Mouse (Mus musculus) liver, embryonic 14.5 days (tissue): ENCODE results near the gene Cnot6. TPM values are rescaled to one million over a fixed set of nuclear protein-coding genes. Genes with fewer than 3 reads are reported as not detected.

Experiments
- ATAC-seq: fragments of 200-750 bp; cut with Nextera tagmentation; 2 replicates; pipeline ENCODE4 v1.8.0; 2017; ENCODE audit warnings: moderate number of reproducible peaks, mild to moderate bottlenecking, moderate library complexity; ENCODE audit not compliant: insufficient read depth
- DNase-seq, 3 experiments: peaks; one replicate each; pipeline ENCODE4 v3.0.0-alpha.2; 2012 to 2013; ENCODE audit warnings: low read depth in 3 of 3, low spot score in 3 of 3
- H3K27ac ChIP-seq: fragments of 300-500 bp; sonication (generic); 2 replicates; pipeline ENCODE4 v1.5.1; 2014; ENCODE audit warnings: moderate library complexity, mild to moderate bottlenecking, control low read depth, inconsistent platforms
- H3K27me3 ChIP-seq: fragments of 300-500 bp; sonication (generic); 2 replicates; pipeline ENCODE4 v1.6.1; 2014; ENCODE audit warnings: mild to moderate bottlenecking, low read length, moderate library complexity; ENCODE audit not compliant: control insufficient read depth, insufficient read depth
- H3K36me3 ChIP-seq: fragments of 300-500 bp; sonication (generic); replicated peaks from 2 replicates; pipeline ENCODE4 v1.6.1; 2014; ENCODE audit warnings: low read depth; ENCODE audit not compliant: control insufficient read depth, insufficient read depth
- H3K4me1 ChIP-seq, 2 experiments: fragments of 200-500 bp in 1 of 2; fragments of 300-500 bp in 1 of 2; sonication (generic) in 1 of 2; replicated peaks; 2 replicates each; pipeline ENCODE4 v1.6.1; 2012 to 2014; ENCODE audit warnings: antibody characterized with exemption in 1 of 2, inconsistent platforms in 1 of 2, low read length in 1 of 2; ENCODE audit not compliant: control insufficient read depth in 2 of 2, insufficient read depth in 2 of 2
- H3K4me2 ChIP-seq: fragments of 300-500 bp; sonication (generic); 2 replicates; pipeline ENCODE4 v1.6.1; 2014; ENCODE audit warnings: low read depth, mild to moderate bottlenecking, control low read depth, moderate library complexity
- H3K4me3 ChIP-seq, 2 experiments: fragments of 200-500 bp in 1 of 2; fragments of 300-500 bp in 1 of 2; sonication (generic) in 1 of 2; 2 replicates each; pipeline ENCODE4 v1.5.1; 2012 to 2014; ENCODE audit warnings: low read depth in 2 of 2, low read length in 2 of 2, mild to moderate bottlenecking in 2 of 2, control low read depth in 1 of 2, inconsistent platforms in 1 of 2, moderate library complexity in 1 of 2; ENCODE audit not compliant: insufficient read depth in 1 of 2
- H3K9ac ChIP-seq: fragments of 300-500 bp; sonication (generic); replicated peaks from 2 replicates; pipeline ENCODE4 v1.6.1; 2014; ENCODE audit warnings: mild to moderate bottlenecking, control low read depth, moderate library complexity
- H3K9me3 ChIP-seq: fragments of 300-500 bp; sonication (generic); 2 replicates; pipeline ENCODE4 v1.6.1; 2016; ENCODE audit warnings: low read length, mixed read lengths; ENCODE audit not compliant: control insufficient read depth
- CTCF ChIP-seq: IDR thresholded peaks from 2 replicates; pipeline ENCODE4 v1.5.1; 2016; ENCODE audit warnings: antibody characterized with exemption, low read depth, control low read depth
- EP300 ChIP-seq: IDR thresholded peaks from 2 replicates; pipeline ENCODE4 v1.6.1; 2016; ENCODE audit warnings: antibody characterized with exemption, low read depth
- WGBS: fragments of 180-500 bp; shearing (Covaris S2); extraction: QIAGEN DNeasy Blood & Tissue Kit; methylation state at CpG from one replicate; pipeline ENCODE4 v1.1.7; 2014; ENCODE audit not compliant: insufficient replicate concordance; 5-methylcytosine and 5-hydroxymethylcytosine counted together
- polyA plus RNA-seq, 2 experiments: library from polyadenylated mRNA; depleted of rRNA in 1 of 2; stranded (reverse) in 1 of 2; unstranded in 1 of 2; fragments of >200 nt; fragmentation: Nextera tagmentation in 1 of 2; extraction: Ambion mirVana in 1 of 2; gene quantifications; 2 replicates each; pipeline versions ENCODE4 v1.2.1 to v1.2.3; 2012 to 2014

Cnot6 gene
- polyA plus RNA-seq, 2 experiments, result 18.1 to 21.0 TPM

GRCm38 (mm10) chr11:49631154-49631553, 81.4 kb downstream of the Cnot6 start:
- H3K9ac ChIP-seq, result no peak overlapping the region
- no peaks in the 10 kb centered on the region for H3K36me3 ChIP-seq
- no peak overlapping the region for H3K4me3 ChIP-seq
- TF ChIP-seq CTCF, result peak; percentile 67
- no peak for TF ChIP-seq EP300
- 17% methylated on average over 3 of the region's 3 CpGs for WGBS
- H3K4me2 ChIP-seq, result no peak overlapping the region
- no peaks in the 10 kb centered on the region for H3K9me3 ChIP-seq
- DNase-seq (no peak), ATAC-seq (no peak)
- H3K4me1 ChIP-seq, result no peaks in the 10 kb centered on the region
- H3K27me3 ChIP-seq, result no peaks in the 10 kb centered on the region; the same call in 1 of the 2 replicates
- H3K27ac ChIP-seq, result no peak overlapping the region

- H3K36me3 ChIP-seq, result no peaks in the 10 kb centered on the region
- H3K27ac ChIP-seq, result no peak overlapping the region
- no peak overlapping the region for H3K4me3 ChIP-seq
- DNase-seq (no peak), ATAC-seq (no peak)
- H3K4me2 ChIP-seq, result no peak overlapping the region
- H3K27me3 ChIP-seq, result no peaks in the 10 kb centered on the region
- no peaks in the 10 kb centered on the region for H3K4me1 ChIP-seq
- WGBS, result 66% methylated on average over 8 of the region's 8 CpGs
- H3K9me3 ChIP-seq, result no peaks in the 10 kb centered on the region
- TF ChIP-seq EP300, result no peak
- TF ChIP-seq CTCF, result no peak
- H3K9ac ChIP-seq, result no peak overlapping the region
Measured at GRCm38 (mm10) chr11:49626748-49627147, 85.8 kb downstream of the Cnot6 start.

- WGBS, result 62% methylated on average over 15 of the region's 15 CpGs
- no peak overlapping the region for H3K4me2 ChIP-seq
- no peaks in the 10 kb centered on the region for H3K4me1 ChIP-seq
- DNase-seq (no peak), ATAC-seq (no peak)
- H3K9me3 ChIP-seq, result no peaks in the 10 kb centered on the region
- no peak overlapping the region for H3K4me3 ChIP-seq
- no peaks in the 10 kb centered on the region for H3K27me3 ChIP-seq
- H3K9ac ChIP-seq, result no peak overlapping the region
- TF ChIP-seq EP300 (no peak), CTCF (peak; percentile 47)
- no peaks in the 10 kb centered on the region for H3K36me3 ChIP-seq
- H3K27ac ChIP-seq, result no peak overlapping the region
Measured at GRCm38 (mm10) chr11:49625863-49626262, 86.7 kb downstream of the Cnot6 start.

GRCm38 (mm10) chr11:49624156-49624555, 88.4 kb downstream of the Cnot6 start:
- no peaks in the 10 kb centered on the region for H3K27me3 ChIP-seq
- no peak overlapping the region for H3K4me2 ChIP-seq
- H3K4me1 ChIP-seq, result no peaks in the 10 kb centered on the region
- H3K36me3 ChIP-seq, result no peaks in the 10 kb centered on the region
- 43% methylated on average over 3 of the region's 3 CpGs for WGBS
- H3K9me3 ChIP-seq, result no peaks in the 10 kb centered on the region
- ATAC-seq, result no peak
- DNase-seq, result no peak
- H3K4me3 ChIP-seq, result no peak overlapping the region
- no peak overlapping the region for H3K9ac ChIP-seq
- no peak overlapping the region for H3K27ac ChIP-seq
- no peak for TF ChIP-seq CTCF
- no peak for TF ChIP-seq EP300

DNA sequence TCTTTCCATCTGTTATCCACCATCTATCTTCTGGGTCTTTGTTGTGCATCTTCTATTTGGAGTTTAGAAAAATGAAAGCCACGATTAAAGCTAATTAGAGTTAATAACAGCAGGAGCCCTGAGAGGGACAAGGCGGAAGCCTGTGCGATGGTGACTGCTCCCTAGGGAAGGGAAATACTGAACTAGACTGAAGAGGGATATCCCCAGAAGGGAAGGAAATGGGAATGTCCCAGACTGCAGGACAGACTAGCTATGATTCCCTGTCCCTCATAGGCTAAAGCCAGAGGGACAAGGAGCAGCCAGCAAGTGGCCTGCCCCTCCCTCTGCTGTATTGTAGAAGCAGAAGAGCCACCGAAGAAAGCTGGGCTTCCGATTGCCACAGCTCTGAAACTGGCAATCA, 90.6 kb downstream of the Cnot6 start:
- no peak for TF ChIP-seq CTCF
- TF ChIP-seq EP300, result no peak
- H3K27ac ChIP-seq, result no peak overlapping the region
- H3K27me3 ChIP-seq, result no peaks in the 10 kb centered on the region
- no peak for ATAC-seq
- WGBS, result 66% methylated on average over 5 of the region's 5 CpGs
- H3K4me1 ChIP-seq, result no peaks in the 10 kb centered on the region
- no peak overlapping the region for H3K4me3 ChIP-seq
- no peak overlapping the region for H3K4me2 ChIP-seq
- no peak overlapping the region for H3K9ac ChIP-seq
- DNase-seq, result no peak
- no peaks in the 10 kb centered on the region for H3K36me3 ChIP-seq
- H3K9me3 ChIP-seq, result no peaks in the 10 kb centered on the region

Other genes with a start within 250 kb of the Cnot6 start
- gene Olfr1386, start 247.7 kb downstream of the Cnot6 start, polyA plus RNA-seq (2012; rRNA removed), result not detected in 2 replicates
- not detected in 2 replicates for gene Olfr1386, start 247.7 kb downstream of the Cnot6 start, polyA plus RNA-seq (2014; fragmentation: Nextera tagmentation; extraction: Ambion mirVana)
- gene Olfr1385, start 223.7 kb downstream of the Cnot6 start, polyA plus RNA-seq (2012; rRNA removed), result not detected in 2 replicates
- gene Olfr1385, start 223.7 kb downstream of the Cnot6 start, polyA plus RNA-seq (2014; fragmentation: Nextera tagmentation; extraction: Ambion mirVana), result not detected in 2 replicates
- not detected in 2 replicates for gene Olfr1384, start 206.0 kb downstream of the Cnot6 start, polyA plus RNA-seq (2012; rRNA removed)
- not detected in 2 replicates for gene Olfr1384, start 206.0 kb downstream of the Cnot6 start, polyA plus RNA-seq (2014; fragmentation: Nextera tagmentation; extraction: Ambion mirVana)
- not detected in 2 replicates for gene Olfr1383, start 193.1 kb downstream of the Cnot6 start, polyA plus RNA-seq (2012; rRNA removed)
- not detected in 2 replicates for gene Olfr1383, start 193.1 kb downstream of the Cnot6 start, polyA plus RNA-seq (2014; fragmentation: Nextera tagmentation; extraction: Ambion mirVana)
- not detected in 2 replicates for gene Olfr1382, start 184.5 kb downstream of the Cnot6 start, polyA plus RNA-seq (2012; rRNA removed)
- gene Olfr1382, start 184.5 kb downstream of the Cnot6 start, polyA plus RNA-seq (2014; fragmentation: Nextera tagmentation; extraction: Ambion mirVana), result not detected in 2 replicates
- not detected in 2 replicates for gene Olfr1381, start 169.3 kb downstream of the Cnot6 start, polyA plus RNA-seq (2012; rRNA removed)
- not detected in 2 replicates for gene Olfr1381, start 169.3 kb downstream of the Cnot6 start, polyA plus RNA-seq (2014; fragmentation: Nextera tagmentation; extraction: Ambion mirVana)
- gene Olfr1380, start 155.8 kb downstream of the Cnot6 start, polyA plus RNA-seq (2012; rRNA removed), result not detected in 2 replicates
- gene Olfr1380, start 155.8 kb downstream of the Cnot6 start, polyA plus RNA-seq (2014; fragmentation: Nextera tagmentation; extraction: Ambion mirVana), result not detected in 2 replicates
- 2.0 and 2.2 TPM in 2 replicates for gene Flt4, start 103.5 kb downstream of the Cnot6 start, polyA plus RNA-seq (2012; rRNA removed)
- gene Flt4, start 103.5 kb downstream of the Cnot6 start, polyA plus RNA-seq (2014; fragmentation: Nextera tagmentation; extraction: Ambion mirVana), result 2.5 and 2.8 TPM in 2 replicates
- gene Scgb3a1, start 49.1 kb downstream of the Cnot6 start, polyA plus RNA-seq (2012; rRNA removed), result not detected in 2 replicates
- gene Scgb3a1, start 49.1 kb downstream of the Cnot6 start, polyA plus RNA-seq (2014; fragmentation: Nextera tagmentation; extraction: Ambion mirVana), result not detected in 2 replicates
- 0.39 TPM in 2 replicates for gene Gfpt2, start 81.5 kb upstream of the Cnot6 start, polyA plus RNA-seq (2012; rRNA removed)
- 0.39 and 0.90 TPM in 2 replicates for gene Gfpt2, start 81.5 kb upstream of the Cnot6 start, polyA plus RNA-seq (2014; fragmentation: Nextera tagmentation; extraction: Ambion mirVana)
- gene Mapk9, start 134.0 kb upstream of the Cnot6 start, polyA plus RNA-seq (2012; rRNA removed), result 8.1 and 11.9 TPM in 2 replicates
- 18.5 and 20.2 TPM in 2 replicates for gene Mapk9, start 134.0 kb upstream of the Cnot6 start, polyA plus RNA-seq (2014; fragmentation: Nextera tagmentation; extraction: Ambion mirVana)
- 0.04 TPM in 1 of 2 replicates, not detected in the other for gene Rasgef1c, start 189.1 kb upstream of the Cnot6 start, polyA plus RNA-seq (2012; rRNA removed)
- not detected in 2 replicates for gene Rasgef1c, start 189.1 kb upstream of the Cnot6 start, polyA plus RNA-seq (2014; fragmentation: Nextera tagmentation; extraction: Ambion mirVana)